Mouse (Mus musculus) stomach, adult 2 months (tissue): ENCODE measurements around the gene Vwce. TPM values are rescaled to one million over a fixed set of nuclear protein-coding genes. Genes with fewer than 3 reads are reported as not detected.

Experiments used
- polyA plus RNA-seq: library from polyadenylated mRNA; depleted of rRNA; stranded (reverse); fragments of >200 nt; gene quantifications from 2 replicates; pipeline ENCODE4 v1.2.3, GENCODE M21; 2012; rRNA removed

Vwce gene
- 0.05 and 0.08 TPM in 2 replicates for polyA plus RNA-seq

DNA sequence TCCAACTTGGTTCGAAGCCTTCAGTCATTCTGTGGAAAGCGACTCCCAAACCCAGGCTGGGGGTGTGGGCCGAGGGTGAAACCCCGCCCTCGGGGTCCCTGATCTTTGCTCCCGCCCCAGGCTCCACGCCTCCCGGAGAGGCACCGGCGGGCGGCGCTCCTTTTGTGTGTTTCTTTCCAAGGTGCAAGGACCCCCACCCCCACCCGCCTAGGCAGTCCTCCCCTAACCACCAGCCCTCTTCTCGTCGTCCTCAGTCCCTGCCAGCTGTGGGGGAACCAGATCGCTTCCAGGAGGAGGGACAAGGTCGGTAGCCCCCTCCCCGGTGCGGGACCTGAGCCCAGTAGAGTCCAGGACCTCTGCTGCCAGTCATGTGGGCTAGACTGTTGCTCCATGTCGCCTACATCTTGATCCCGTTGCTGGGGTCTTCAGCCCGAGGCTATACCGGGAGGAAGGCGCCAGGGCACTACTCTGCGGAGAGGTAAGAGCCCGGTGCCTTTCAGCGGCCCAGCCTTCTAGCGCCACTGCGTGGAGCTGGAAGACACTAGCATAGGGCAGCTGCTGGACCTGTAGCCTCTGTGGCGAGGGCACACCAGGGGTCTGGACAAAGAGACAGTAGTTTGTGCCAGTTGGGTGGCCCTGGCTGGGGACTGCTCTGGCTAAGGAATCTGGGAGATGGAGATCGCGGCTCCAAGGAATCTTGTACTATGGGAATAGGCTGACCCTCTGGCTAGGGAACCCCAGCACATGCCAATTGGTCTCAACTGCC is at the start of gene Vwce:
Gene Vwce (plus strand): TSS at position 108 of the 766 bp plus-strand sequence.

DNA sequence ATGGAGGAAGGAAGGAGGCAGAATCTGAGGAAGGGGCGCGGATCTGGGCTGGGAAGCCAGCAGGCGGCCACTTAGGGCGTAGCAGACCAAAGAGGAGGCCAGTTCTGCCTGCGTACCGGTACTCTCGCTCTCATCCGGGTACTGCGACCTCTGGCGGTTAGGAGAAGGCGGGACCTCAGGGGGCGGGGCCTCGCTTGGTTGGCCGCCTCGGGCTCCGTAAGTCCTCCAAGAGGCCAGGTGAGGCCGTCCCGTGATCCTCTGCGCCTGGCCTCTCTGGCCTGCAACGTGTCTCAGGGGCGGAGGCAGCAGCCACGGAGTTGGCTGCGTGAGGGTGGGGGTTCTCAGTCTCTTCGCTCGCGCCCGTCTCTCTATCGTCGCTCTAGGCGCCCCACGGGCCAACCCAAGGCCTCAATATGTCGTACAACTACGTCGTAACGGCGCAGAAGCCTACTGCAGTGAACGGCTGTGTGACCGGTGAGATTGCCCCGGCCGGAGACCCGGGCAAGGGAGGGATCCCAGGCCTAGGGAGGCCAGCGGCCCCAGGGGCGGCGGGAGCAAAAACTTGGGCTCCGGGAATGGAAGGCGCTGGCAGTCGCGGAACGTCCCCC is 28.6 kb upstream of the Vwce start, which contains the start of the genes Ddb1 and Tkfc:
Gene Ddb1 (plus strand): TSS at position 35 of the 608 bp plus-strand sequence.
Gene Tkfc (minus strand): TSS at position 362 of the 608 bp plus-strand sequence.

DNA sequence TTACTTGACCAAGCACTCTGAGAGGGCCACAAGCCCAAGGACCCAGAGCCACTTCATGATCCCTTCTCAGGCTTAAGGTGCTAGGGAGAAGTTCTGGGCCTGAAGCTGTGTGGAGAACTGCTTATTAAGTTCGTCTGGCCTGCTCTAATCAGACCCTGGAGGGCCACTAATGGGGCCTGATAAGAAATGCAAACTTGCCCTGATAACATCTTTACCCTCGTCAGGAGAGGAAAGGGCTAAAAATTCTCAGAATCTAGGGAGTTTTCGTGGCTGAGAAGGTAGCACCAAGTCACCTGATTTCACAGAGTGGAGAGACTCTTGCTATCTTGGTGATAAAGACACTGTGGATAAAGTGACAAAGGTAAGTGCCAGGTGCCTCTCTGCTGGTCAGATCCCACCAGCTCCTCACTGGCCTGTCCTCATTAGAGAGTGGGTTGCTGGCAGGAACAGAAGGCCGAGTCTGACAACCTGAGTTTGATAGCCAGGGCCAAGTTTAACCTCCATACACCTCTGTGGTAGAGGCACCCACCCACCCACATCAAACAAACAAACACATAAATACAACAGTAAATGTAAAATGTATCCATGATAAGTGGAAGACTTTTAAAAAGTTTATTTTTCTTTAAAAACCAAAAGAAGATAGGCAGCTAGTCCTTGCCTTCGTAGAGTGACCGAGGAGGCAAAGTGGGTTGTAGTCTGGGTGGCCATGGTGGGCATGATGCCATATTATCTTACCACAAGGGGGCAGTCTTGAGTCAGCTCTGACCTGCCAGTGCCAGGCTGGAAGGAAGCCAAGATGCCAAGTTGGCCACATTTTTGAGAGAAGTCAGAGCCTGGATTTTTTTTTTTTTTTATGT is 44.1 kb downstream of the Vwce start, which contains the start of gene Pga5:
Gene Pga5 (minus strand): TSS at position 157 of the 857 bp plus-strand sequence.

DNA sequence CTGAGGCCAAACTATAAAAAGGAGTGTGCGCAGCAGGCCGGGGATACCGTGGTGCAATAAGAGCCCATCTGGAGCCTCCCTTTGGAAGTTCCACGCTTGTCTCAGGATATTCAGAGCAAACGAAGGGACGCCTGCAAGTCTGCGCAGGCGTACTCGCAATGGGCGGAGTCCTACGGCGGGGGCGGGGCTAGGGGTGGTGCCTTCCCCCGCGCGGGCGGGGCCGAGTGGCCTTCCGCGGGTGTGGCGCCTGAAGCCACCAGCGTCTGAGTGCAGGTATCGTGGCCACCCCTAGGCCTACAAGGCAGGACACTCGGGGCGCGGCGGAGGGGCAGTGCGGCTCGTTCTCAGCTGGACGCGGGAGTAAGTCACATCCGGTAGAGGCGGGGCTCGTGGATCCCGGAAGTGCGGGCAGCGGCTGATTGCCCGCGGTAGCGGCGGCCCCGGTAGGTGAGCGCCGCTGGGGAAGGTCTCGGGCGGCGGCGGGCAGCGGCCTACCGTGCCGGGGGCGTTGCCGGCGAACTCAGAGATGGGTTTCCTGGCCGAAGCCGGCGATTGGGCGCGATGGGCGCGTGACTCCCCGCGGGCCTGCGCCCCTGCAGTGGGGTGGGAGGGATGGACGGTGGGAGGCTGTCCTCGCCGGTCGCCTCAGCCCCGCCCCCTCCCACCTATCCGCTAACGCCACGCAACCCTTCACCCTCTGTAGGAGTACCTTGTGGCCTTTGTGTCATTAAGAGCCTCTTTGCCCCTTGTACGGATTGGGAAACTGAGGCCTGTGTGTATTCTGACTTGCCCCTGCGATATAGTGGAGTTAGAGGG is 54.7 kb downstream of the Vwce start, which contains the start of gene Vps37c:
Gene Vps37c (plus strand): TSS at position 199 of the 816 bp plus-strand sequence.

Other genes starting within 250 kb of the Vwce start
- gene Syt7, start 245.1 kb upstream of the Vwce start, polyA plus RNA-seq: 4.6 and 5.7 TPM in 2 replicates
- gene Lrrc10b, start 176.7 kb upstream of the Vwce start, polyA plus RNA-seq: 10.3 and 15.4 TPM in 2 replicates
- 0.17 and 0.18 TPM in 2 replicates for gene Ppp1r32, start 151.3 kb upstream of the Vwce start, polyA plus RNA-seq
- gene Cpsf7, start 108.9 kb upstream of the Vwce start, polyA plus RNA-seq: 8.9 and 10.5 TPM in 2 replicates
- 3.5 and 3.6 TPM in 2 replicates for gene Sdhaf2, start 108.1 kb upstream of the Vwce start, polyA plus RNA-seq
- gene Tmem216, start 78.0 kb upstream of the Vwce start, polyA plus RNA-seq: 4.7 and 5.8 TPM in 2 replicates
- 16.8 and 17.4 TPM in 2 replicates for gene Cyb561a3, start 57.0 kb upstream of the Vwce start, polyA plus RNA-seq
- 3.2 and 3.5 TPM in 2 replicates for gene Tmem138, start 56.9 kb upstream of the Vwce start, polyA plus RNA-seq
- 25.3 and 35.1 TPM in 2 replicates for gene Ddb1, start 28.9 kb upstream of the Vwce start, polyA plus RNA-seq
- gene Tkfc, start 28.6 kb upstream of the Vwce start, polyA plus RNA-seq: 3.3 and 3.8 TPM in 2 replicates
- 87.4 and 147 TPM in 2 replicates for gene Pga5, start 43.9 kb downstream of the Vwce start, polyA plus RNA-seq
- gene Vps37c, start 54.5 kb downstream of the Vwce start, polyA plus RNA-seq: 21.5 and 23.0 TPM in 2 replicates
- gene Cd5, start 104.8 kb downstream of the Vwce start, polyA plus RNA-seq: 0.45 and 0.65 TPM in 2 replicates
- 0.11 and 0.15 TPM in 2 replicates for gene Cd6, start 195.8 kb downstream of the Vwce start, polyA plus RNA-seq
- 4.0 and 6.0 TPM in 2 replicates for gene Slc15a3, start 205.5 kb downstream of the Vwce start, polyA plus RNA-seq
- 13.8 and 14.4 TPM in 2 replicates for gene Tmem132a, start 235.7 kb downstream of the Vwce start, polyA plus RNA-seq
- 64.5 and 67.6 TPM in 2 replicates for gene Tmem109, start 247.8 kb downstream of the Vwce start, polyA plus RNA-seq